23 mouse cellular contexts compared by ENCODE assay signal in genomic region chr2:93682601-93683202, GRCm38 (mm10). TPM values are rescaled to one million over a fixed set of nuclear protein-coding genes. Genes with fewer than 3 reads are reported as not detected.
DNase-seq lines count a peak whose midpoint lies in the region; ATAC-seq and TF ChIP-seq lines count a peak whose summit lies in the region.
"Had no signal": no experiment of that assay in that cellular context is flagged by ENCODE, and none has a peak within 500 bp of the region (broad histone marks: within the 10 kb centered on the region; RNA-seq: fewer than 3 reads in every experiment).

No protein-coding gene starts in this region.

- H3K4me1 ChIP-seq in embryonic facial prominence, embryonic 13.5 days = peaks cover 57% of the 10 kb centered on the region
- H3K4me1 ChIP-seq in liver, postnatal 0 days (ENCODE audit: insufficient read depth) = no peaks in the 10 kb centered on the region; the same call in 1 of the 2 replicates
- H3K4me1 ChIP-seq: hindbrain, embryonic 13.5 days had no signal

- no peaks in the 10 kb centered on the region for H3K27me3 ChIP-seq in embryonic facial prominence, embryonic 13.5 days
- no peaks in the 10 kb centered on the region for H3K27me3 ChIP-seq in liver, postnatal 0 days (ENCODE audit: insufficient read depth, low read length)
- H3K27me3 ChIP-seq: forebrain, embryonic 13.5 days; hindbrain, embryonic 13.5 days; Patski had no signal

- peak overlapping the region; percentile 34; the same call in 1 of the 2 replicates for H3K27ac ChIP-seq in embryonic facial prominence, embryonic 13.5 days
- H3K27ac ChIP-seq in liver, postnatal 0 days (ENCODE audit: low read depth) = no peak overlapping the region
- H3K27ac ChIP-seq: forebrain, embryonic 13.5 days; heart, embryonic 10.5 days; hindbrain, embryonic 13.5 days; hindbrain, postnatal 0 days had no signal

- H3K4me3 ChIP-seq in embryonic facial prominence, embryonic 13.5 days = no peak overlapping the region
- no peak overlapping the region for H3K4me3 ChIP-seq in liver, postnatal 0 days (ENCODE audit: low read depth, low read length)
- H3K4me3 ChIP-seq: forebrain, embryonic 13.5 days; heart, embryonic 10.5 days; hindbrain, embryonic 13.5 days had no signal

- TF ChIP-seq CTCF in liver, postnatal 0 days (IDR thresholded peaks at IDR 0.05; ENCODE audit: low read depth) = no peak

- no peak for TF ChIP-seq EP300 in liver, postnatal 0 days (IDR thresholded peaks at IDR 0.05; ENCODE audit: low read depth)

- no peak overlapping the region for H3K4me2 ChIP-seq in embryonic facial prominence, embryonic 13.5 days
- H3K4me2 ChIP-seq in liver, postnatal 0 days (ENCODE audit: low read depth, low read length) = no peak overlapping the region
- H3K4me2 ChIP-seq: forebrain, embryonic 13.5 days; hindbrain, embryonic 13.5 days had no signal

- peak; percentile 70 for DNase-seq in heart, adult 11 months
- DNase-seq in heart, postnatal 4 days = no peak
- DNase-seq in 416B (ENCODE audit: low read depth) (peak; percentile 74), MN1 (ENCODE audit: low spot score) (no peak)
- no peak for DNase-seq in liver, postnatal 0 days
- no peak for DNase-seq in frontal cortex, postnatal 36 days (ENCODE audit: low spot score in 2 of 2)
- DNase-seq: adrenal gland, adult 2 months; adrenal gland, postnatal 36 days; cerebellum, adult 2 months; cerebellum, postnatal 10 days; embryo, embryonic 11 days; gastrocnemius, postnatal 36 days; heart, adult 18-20 months; heart, postnatal 10 days had no signal

- no peak for ATAC-seq in embryonic facial prominence, embryonic 13.5 days (ENCODE audit: insufficient number of reproducible peaks, insufficient read depth, low FRiP score, low TSS enrichment, low read depth)
- ATAC-seq in liver, postnatal 0 days = peak; percentile 53
- ATAC-seq: forebrain, embryonic 13.5 days; hindbrain, postnatal 0 days; Patski had no signal

- peaks cover 21% of the 10 kb centered on the region for H3K36me3 ChIP-seq in embryonic facial prominence, embryonic 13.5 days
- no peaks in the 10 kb centered on the region for H3K36me3 ChIP-seq in liver, postnatal 0 days (replicated peaks; ENCODE audit: insufficient read depth, low read length)
- H3K36me3 ChIP-seq: heart, embryonic 10.5 days; hindbrain, embryonic 13.5 days had no signal

- no peak overlapping the region for H3K9ac ChIP-seq in embryonic facial prominence, embryonic 13.5 days
- H3K9ac ChIP-seq in liver, postnatal 0 days (replicated peaks) = no peak overlapping the region
- H3K9ac ChIP-seq: forebrain, embryonic 13.5 days; hindbrain, embryonic 13.5 days had no signal

- no peaks in the 10 kb centered on the region for H3K9me3 ChIP-seq in embryonic facial prominence, embryonic 13.5 days
- no peaks in the 10 kb centered on the region for H3K9me3 ChIP-seq in liver, postnatal 0 days (ENCODE audit: low read length)
- H3K9me3 ChIP-seq: forebrain, embryonic 13.5 days; heart, embryonic 10.5 days; hindbrain, embryonic 13.5 days had no signal

- 86% methylated on average over 7 of the region's 7 CpGs for WGBS in embryonic facial prominence, embryonic 13.5 days
- WGBS in liver, postnatal 0 days (ENCODE audit: insufficient replicate concordance) = 55% methylated on average over 7 of the region's 7 CpGs

RNA-seq across cellular contexts. Expression of gene Alx4, which starts 40.5 kb away (rescaled TPM):
- total RNA-seq in heart, postnatal 4 days (2021) = under 1 TPM; 0.09 to 0.21 TPM
- polyA plus RNA-seq in embryonic facial prominence, embryonic 13.5 days (2015; fragmentation: Nextera tagmentation; extraction: Ambion mirVana) = 29.3 and 34.1 TPM in 2 replicates
- polyA plus RNA-seq in liver, postnatal 0 days (2015; fragmentation: Nextera tagmentation; extraction: Ambion mirVana) = 0.04 TPM in 1 of 2 replicates, not detected in the other
- total RNA-seq: hematopoietic stem cell, adult 5-6 weeks; MEL had no signal
- polyA plus RNA-seq: C2C12, Patski had no signal

Comparison
In these comparisons a context has a peak if more than half of its experiments do, and no peak if none do; other contexts are left out.
1. DNase-seq: peak in heart, adult 11 months (single experiment) and 416B (single experiment); none in heart, postnatal 4 days (single experiment), liver, postnatal 0 days (single experiment), MN1 (single experiment) and frontal cortex, postnatal 36 days (0 of 2).
2. RNA of gene Alx4, which starts 40.5 kb away (polyA plus RNA-seq): 29.3 to 34.1 TPM in embryonic facial prominence, embryonic 13.5 days; 0.04 TPM in liver, postnatal 0 days; every median in the first group is over 10 times any median in the second.